Mouse (Mus musculus) hindbrain, embryonic 12.5 days (tissue): ENCODE measurements around the gene Dnaja3. TPM values are rescaled to one million over a fixed set of nuclear protein-coding genes. Genes with fewer than 3 reads are reported as not detected.
"Not testable (repeated sequence)": the region's sequence is repeated elsewhere in the genome, so short reads cannot be mapped to it uniquely, and the experiment has no call there.

Experiments
- ATAC-seq: fragments of 200-750 bp; cut with Nextera tagmentation; 2 replicates; pipeline ENCODE4 v1.8.0; 2017; ENCODE audit warnings: moderate TSS enrichment; ENCODE audit not compliant: low FRiP score
- H3K27ac ChIP-seq: fragments of 300-500 bp; sonication (generic); 2 replicates; pipeline ENCODE4 v1.5.1; 2016; ENCODE audit warnings: mild to moderate bottlenecking
- H3K27me3 ChIP-seq: fragments of 300-500 bp; sonication (generic); 2 replicates; pipeline ENCODE4 v1.6.1; 2016; ENCODE audit warnings: mild to moderate bottlenecking
- H3K36me3 ChIP-seq: fragments of 300-500 bp; sonication (generic); 2 replicates; pipeline ENCODE4 v1.6.1; 2016; ENCODE audit warnings: mild to moderate bottlenecking
- H3K4me1 ChIP-seq: fragments of 300-500 bp; sonication (generic); 2 replicates; pipeline ENCODE4 v1.6.1; 2016
- H3K4me2 ChIP-seq: fragments of 300-500 bp; sonication (generic); replicated peaks from 2 replicates; pipeline ENCODE4 v1.6.1; 2016; ENCODE audit warnings: mild to moderate bottlenecking
- H3K4me3 ChIP-seq: fragments of 300-500 bp; sonication (generic); 2 replicates; pipeline ENCODE4 v1.5.1; 2016; ENCODE audit warnings: mild to moderate bottlenecking
- H3K9ac ChIP-seq: fragments of 300-500 bp; sonication (generic); 2 replicates; pipeline ENCODE4 v1.6.1; 2016; ENCODE audit warnings: mild to moderate bottlenecking, moderate library complexity
- H3K9me3 ChIP-seq: fragments of 300-500 bp; sonication (generic); replicated peaks from 2 replicates; pipeline ENCODE4 v1.6.1; 2016; ENCODE audit warnings: mild to moderate bottlenecking
- WGBS: fragments of 180-500 bp; shearing (Covaris S2); methylation state at CpG from one replicate; pipeline ENCODE4 v1.1.7; 2016; 5-methylcytosine and 5-hydroxymethylcytosine counted together
- polyA plus RNA-seq: library from polyadenylated mRNA; unstranded; fragments of >200 nt; fragmentation: Nextera tagmentation; extraction: Ambion mirVana; gene quantifications from 2 replicates; pipeline ENCODE4 v1.2.1, GENCODE M21; 2016

The Dnaja3 gene
- polyA plus RNA-seq, 1 experiment from 2014 or later, result 56.2 TPM

- 90% methylated on average over 3 of the region's 3 CpGs for WGBS
- Histone ChIP-seq H3K36me3 (no peaks in the 10 kb centered on the region), H3K27ac (no peak overlapping the region), H3K27me3 (no peaks in the 10 kb centered on the region), H3K4me1 (no peaks in the 10 kb centered on the region), H3K4me2 (no peak overlapping the region), H3K9ac (no peak overlapping the region), H3K9me3 (no peaks in the 10 kb centered on the region), H3K4me3 (no peak overlapping the region)
- no peak for ATAC-seq
Observed at GRCm38 (mm10) chr16:4754045-4754444, 114.3 kb downstream of the Dnaja3 start.

GRCm38 (mm10) chr16:4756660-4757335 lies 117.0 kb downstream of the Dnaja3 start:
- H3K36me3 ChIP-seq, H3K27me3 ChIP-seq, H3K4me1 ChIP-seq, H3K9me3 ChIP-seq: not testable (repeated sequence)
- peak; percentile 82 for ATAC-seq
- H3K4me2 ChIP-seq, result peak overlapping the region; percentile 46
- WGBS, result 4% methylated on average over 31 of the region's 42 CpGs
- H3K9ac ChIP-seq, result peak overlapping the region; percentile 45
- peak overlapping the region; percentile 75 for H3K27ac ChIP-seq
- peak overlapping the region; percentile 37 for H3K4me3 ChIP-seq

Other genes starting within 250 kb of the Dnaja3 start
- gene Adcy9, start 219.5 kb upstream of the Dnaja3 start, polyA plus RNA-seq, result 2.8 and 3.5 TPM in 2 replicates
- 25.8 and 36.5 TPM in 2 replicates for gene Srl, start 98.2 kb upstream of the Dnaja3 start, polyA plus RNA-seq
- 13.1 and 13.8 TPM in 2 replicates for gene Tfap4, start 80.1 kb upstream of the Dnaja3 start, polyA plus RNA-seq
- gene Glis2, start 45.3 kb upstream of the Dnaja3 start, polyA plus RNA-seq, result 34.0 and 34.3 TPM in 2 replicates
- 112 and 119 TPM in 2 replicates for gene Pam16, start 15.0 kb upstream of the Dnaja3 start, polyA plus RNA-seq
- 16.3 and 18.0 TPM in 2 replicates for gene Vasn, start within 50 bp of the Dnaja3 start, polyA plus RNA-seq
- gene Coro7, start 39.8 kb downstream of the Dnaja3 start, polyA plus RNA-seq, result 22.8 and 24.3 TPM in 2 replicates
- 89.8 and 102 TPM in 2 replicates for gene Nmral1, start 79.4 kb downstream of the Dnaja3 start, polyA plus RNA-seq
- 81.5 and 86.2 TPM in 2 replicates for gene Hmox2, start 86.4 kb downstream of the Dnaja3 start, polyA plus RNA-seq
- 95.6 and 99.1 TPM in 2 replicates for gene Cdip1, start 150.3 kb downstream of the Dnaja3 start, polyA plus RNA-seq
- gene 4930562C15Rik, start 195.4 kb downstream of the Dnaja3 start, polyA plus RNA-seq, result 0.53 and 0.63 TPM in 2 replicates
- gene Ubald1, start 240.3 kb downstream of the Dnaja3 start, polyA plus RNA-seq, result 38.8 and 40.6 TPM in 2 replicates
- 91.1 and 94.0 TPM in 2 replicates for gene Mgrn1, start 246.3 kb downstream of the Dnaja3 start, polyA plus RNA-seq